Mouse (Mus musculus) liver, embryonic 14.5 days (tissue): ENCODE measurements at regions not wholly inside any gene's neighbourhood (a gene's known extent, or its start where the extent isn't known, plus 50 kb on each side); places are given as distances from the start of the nearest gene placed in this dataset.

ENCODE experiments used
- ATAC-seq: fragments of 200-750 bp; cut with Nextera tagmentation; 2 replicates; pipeline ENCODE4 v1.8.0; 2017; ENCODE audit warnings: moderate number of reproducible peaks, mild to moderate bottlenecking, moderate library complexity; ENCODE audit not compliant: insufficient read depth
- DNase-seq, 3 experiments: peaks; one replicate each; pipeline ENCODE4 v3.0.0-alpha.2; 2012 to 2013; ENCODE audit warnings: low read depth in 3 of 3, low spot score in 3 of 3
- H3K27ac ChIP-seq: fragments of 300-500 bp; sonication (generic); 2 replicates; pipeline ENCODE4 v1.5.1; 2014; ENCODE audit warnings: moderate library complexity, mild to moderate bottlenecking, control low read depth, inconsistent platforms
- H3K27me3 ChIP-seq: fragments of 300-500 bp; sonication (generic); 2 replicates; pipeline ENCODE4 v1.6.1; 2014; ENCODE audit warnings: mild to moderate bottlenecking, low read length, moderate library complexity; ENCODE audit not compliant: control insufficient read depth, insufficient read depth
- H3K36me3 ChIP-seq: fragments of 300-500 bp; sonication (generic); replicated peaks from 2 replicates; pipeline ENCODE4 v1.6.1; 2014; ENCODE audit warnings: low read depth; ENCODE audit not compliant: control insufficient read depth, insufficient read depth
- H3K4me1 ChIP-seq, 2 experiments: fragments of 200-500 bp in 1 of 2; fragments of 300-500 bp in 1 of 2; sonication (generic) in 1 of 2; replicated peaks; 2 replicates each; pipeline ENCODE4 v1.6.1; 2012 to 2014; ENCODE audit warnings: antibody characterized with exemption in 1 of 2, inconsistent platforms in 1 of 2, low read length in 1 of 2; ENCODE audit not compliant: control insufficient read depth in 2 of 2, insufficient read depth in 2 of 2
- H3K4me2 ChIP-seq: fragments of 300-500 bp; sonication (generic); 2 replicates; pipeline ENCODE4 v1.6.1; 2014; ENCODE audit warnings: low read depth, mild to moderate bottlenecking, control low read depth, moderate library complexity
- H3K4me3 ChIP-seq, 2 experiments: fragments of 200-500 bp in 1 of 2; fragments of 300-500 bp in 1 of 2; sonication (generic) in 1 of 2; 2 replicates each; pipeline ENCODE4 v1.5.1; 2012 to 2014; ENCODE audit warnings: low read depth in 2 of 2, low read length in 2 of 2, mild to moderate bottlenecking in 2 of 2, control low read depth in 1 of 2, inconsistent platforms in 1 of 2, moderate library complexity in 1 of 2; ENCODE audit not compliant: insufficient read depth in 1 of 2
- H3K9ac ChIP-seq: fragments of 300-500 bp; sonication (generic); replicated peaks from 2 replicates; pipeline ENCODE4 v1.6.1; 2014; ENCODE audit warnings: mild to moderate bottlenecking, control low read depth, moderate library complexity
- H3K9me3 ChIP-seq: fragments of 300-500 bp; sonication (generic); 2 replicates; pipeline ENCODE4 v1.6.1; 2016; ENCODE audit warnings: low read length, mixed read lengths; ENCODE audit not compliant: control insufficient read depth
- CTCF ChIP-seq: IDR thresholded peaks from 2 replicates; pipeline ENCODE4 v1.5.1; 2016; ENCODE audit warnings: antibody characterized with exemption, low read depth, control low read depth
- EP300 ChIP-seq: IDR thresholded peaks from 2 replicates; pipeline ENCODE4 v1.6.1; 2016; ENCODE audit warnings: antibody characterized with exemption, low read depth
- WGBS: fragments of 180-500 bp; shearing (Covaris S2); extraction: QIAGEN DNeasy Blood & Tissue Kit; methylation state at CpG from one replicate; pipeline ENCODE4 v1.1.7; 2014; ENCODE audit not compliant: insufficient replicate concordance; 5-methylcytosine and 5-hydroxymethylcytosine counted together

DNA sequence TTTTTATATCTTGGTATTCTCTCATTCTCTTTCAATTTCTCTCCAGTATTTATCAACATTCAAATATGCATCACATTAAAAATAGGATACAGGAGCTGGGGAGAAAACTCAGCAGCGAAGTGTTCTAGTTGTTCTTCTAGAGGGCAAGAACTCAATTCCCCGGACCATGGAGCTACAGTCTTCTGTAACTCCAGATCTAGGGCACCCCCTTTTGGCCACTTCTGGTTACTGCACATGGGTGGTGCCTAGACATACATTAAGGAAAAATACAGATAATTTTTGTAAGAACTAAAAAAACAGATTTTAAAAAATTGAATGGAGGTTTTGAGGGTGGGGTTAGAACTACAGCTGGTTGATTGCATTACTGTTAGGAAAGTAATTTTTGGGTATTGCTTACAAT is 80.5 kb upstream of the Plppr5 start:
- no peak for TF ChIP-seq EP300
- peak; percentile 53 for TF ChIP-seq CTCF
- 35% methylated on average over 2 of the region's 2 CpGs for WGBS
- peak in 2 of 3 experiments; percentile 1 to 11 for DNase-seq
- Histone ChIP-seq H3K36me3 (no peaks in the 10 kb centered on the region), H3K4me1 (no peaks in the 10 kb centered on the region), H3K27ac (no peak overlapping the region), H3K27me3 (no peaks in the 10 kb centered on the region), H3K9ac (no peak overlapping the region), H3K9me3 (no peaks in the 10 kb centered on the region), H3K4me3 (no peak overlapping the region), H3K4me2 (no peak overlapping the region)
- ATAC-seq = no peak

DNA sequence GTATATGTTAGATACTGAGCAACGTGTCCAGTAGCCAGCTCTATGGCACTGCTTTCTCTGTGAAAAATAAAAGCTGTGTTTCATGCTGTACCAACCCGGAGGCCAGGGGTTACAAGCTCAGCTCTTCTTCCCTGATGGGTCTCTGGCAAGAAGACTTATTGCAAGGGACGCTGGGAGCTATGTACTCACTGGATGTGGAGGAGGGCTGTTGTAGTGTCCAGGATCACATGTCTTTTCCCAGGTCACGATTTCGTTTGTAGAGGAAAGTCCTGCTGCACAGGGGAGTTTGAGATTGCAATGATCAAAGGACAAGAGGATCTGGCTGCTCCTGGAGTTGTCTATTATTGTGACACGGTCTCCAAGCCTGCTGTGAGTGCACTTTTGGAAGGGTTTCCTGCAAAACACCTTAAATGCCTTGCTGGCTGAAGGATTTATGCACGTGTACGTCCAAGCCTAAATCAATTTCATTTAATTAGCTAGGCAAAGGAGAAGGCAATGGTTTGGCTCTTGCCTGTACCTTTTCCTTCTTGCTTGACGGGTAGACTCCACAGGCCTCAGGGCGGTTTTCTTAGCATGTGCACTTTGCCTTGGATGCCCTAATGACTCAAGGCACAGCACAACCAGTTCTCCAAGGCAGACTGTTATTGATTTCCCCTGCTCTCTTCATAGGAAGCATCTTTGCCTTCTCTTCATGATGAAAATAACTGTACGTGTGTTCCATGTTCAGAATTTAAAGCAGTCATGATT is 87.2 kb upstream of the Plppr5 start:
- H3K4me2 ChIP-seq = no peak overlapping the region
- no peak for DNase-seq
- 57% methylated on average over 11 of the region's 11 CpGs for WGBS
- H3K4me1 ChIP-seq = no peaks in the 10 kb centered on the region
- H3K9ac ChIP-seq = no peak overlapping the region
- H3K9me3 ChIP-seq = no peaks in the 10 kb centered on the region
- H3K36me3 ChIP-seq = no peaks in the 10 kb centered on the region
- ATAC-seq = no peak
- no peaks in the 10 kb centered on the region for H3K27me3 ChIP-seq
- H3K27ac ChIP-seq = no peak overlapping the region
- TF ChIP-seq EP300 = no peak
- no peak overlapping the region for H3K4me3 ChIP-seq

DNA sequence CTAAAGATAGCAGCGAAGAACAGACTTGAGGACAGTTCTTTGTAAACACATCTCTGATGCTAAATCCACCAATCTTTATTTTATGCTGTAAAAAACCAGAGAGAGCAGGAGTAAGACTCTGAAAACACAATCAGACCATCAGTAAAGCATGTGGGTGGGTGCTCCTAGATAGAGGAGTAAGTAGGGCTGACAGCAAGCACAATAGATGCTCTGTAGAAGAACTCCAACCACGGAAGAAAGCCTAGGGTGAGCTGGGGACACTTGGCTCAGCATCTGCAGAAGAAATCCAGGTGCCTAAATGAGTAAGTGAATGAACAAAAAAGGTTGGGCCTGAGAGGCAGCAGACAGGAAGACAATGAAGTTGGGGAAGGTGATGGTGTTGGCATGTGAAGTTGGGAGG is 88.3 kb upstream of the Plppr5 start:
- Histone ChIP-seq H3K9ac (no peak overlapping the region), H3K9me3 (no peaks in the 10 kb centered on the region), H3K27ac (no peak overlapping the region), H3K36me3 (no peaks in the 10 kb centered on the region), H3K27me3 (no peaks in the 10 kb centered on the region), H3K4me3 (no peak overlapping the region), H3K4me2 (no peak overlapping the region), H3K4me1 (no peaks in the 10 kb centered on the region)
- no peak for DNase-seq
- WGBS = 55% methylated on average over 2 of the region's 2 CpGs
- no peak for ATAC-seq
- TF ChIP-seq CTCF (no peak), EP300 (no peak)

DNA sequence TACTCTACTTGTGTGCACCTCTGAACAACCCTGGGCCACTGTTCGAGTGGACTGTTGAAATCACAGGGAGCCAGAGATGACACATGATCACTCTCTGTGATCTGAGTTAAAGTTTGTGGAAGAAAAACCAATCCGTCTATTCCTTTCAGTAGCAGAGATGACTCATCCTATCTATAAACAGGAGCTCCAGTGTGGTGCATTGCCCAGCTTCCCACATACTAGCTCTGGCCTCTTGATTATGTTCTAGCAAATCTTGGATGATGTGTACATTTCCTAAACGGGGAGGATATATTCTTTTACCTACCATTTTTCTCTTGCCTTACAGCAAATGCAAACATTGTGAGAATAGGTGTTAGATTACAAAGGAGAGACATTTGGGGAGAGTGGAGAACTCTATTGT is 94.5 kb upstream of the Plppr5 start:
- H3K27me3 ChIP-seq = no peaks in the 10 kb centered on the region
- DNase-seq (no peak), ATAC-seq (no peak)
- TF ChIP-seq CTCF (no peak), EP300 (no peak)
- no peak overlapping the region for H3K27ac ChIP-seq
- no peaks in the 10 kb centered on the region for H3K9me3 ChIP-seq
- no peak overlapping the region for H3K4me2 ChIP-seq
- H3K9ac ChIP-seq = no peak overlapping the region
- H3K36me3 ChIP-seq = no peaks in the 10 kb centered on the region
- WGBS = 49% methylated on average over 3 of the region's 3 CpGs
- H3K4me1 ChIP-seq = no peaks in the 10 kb centered on the region
- H3K4me3 ChIP-seq = no peak overlapping the region

DNA sequence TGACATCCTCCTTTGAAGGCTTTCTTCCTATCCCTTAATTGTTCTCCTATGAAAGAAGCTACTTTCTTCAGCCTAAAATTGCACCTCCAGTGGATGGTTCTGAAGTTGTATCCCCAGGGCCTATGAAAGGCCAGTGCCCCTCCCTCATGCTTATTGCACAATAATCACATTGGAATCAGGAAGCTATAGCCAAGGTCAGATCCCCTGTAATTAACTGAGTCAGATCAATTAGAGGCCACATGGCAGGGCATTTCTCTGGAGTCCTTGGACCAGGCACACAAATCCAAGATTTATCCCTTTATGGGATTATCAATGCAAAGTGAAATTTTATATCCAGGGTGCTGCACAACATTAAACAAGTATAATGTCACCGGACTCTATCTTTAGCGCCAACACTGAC is 98.8 kb upstream of the Plppr4 start:
- no peak overlapping the region for H3K4me3 ChIP-seq
- H3K36me3 ChIP-seq = no peaks in the 10 kb centered on the region
- H3K4me2 ChIP-seq = no peak overlapping the region
- no peaks in the 10 kb centered on the region for H3K27me3 ChIP-seq
- no peak overlapping the region for H3K9ac ChIP-seq
- H3K9me3 ChIP-seq = no peaks in the 10 kb centered on the region
- no peaks in the 10 kb centered on the region for H3K4me1 ChIP-seq
- no peak for ATAC-seq
- 85% methylated on average over 2 of the region's 2 CpGs for WGBS
- DNase-seq = no peak
- H3K27ac ChIP-seq = no peak overlapping the region
- TF ChIP-seq CTCF (no peak), EP300 (no peak)
